Mouse (Mus musculus) layer of hippocampus, adult 9-11 months (tissue): ENCODE measurements around the gene Chd3.
"Not testable (repeated sequence)": the region's sequence is repeated elsewhere in the genome, so short reads cannot be mapped to it uniquely, and the experiment has no call there.

Experiments
- DNase-seq: peaks from one replicate; pipeline ENCODE4 v3.0.0; 2022

The Chd3 gene

GRCm38 (mm10) chr11:69318000-69318399 lies 51.2 kb downstream of the Chd3 start:
- DNase-seq, result not testable (repeated sequence)

GRCm38 (mm10) chr11:69316361-69316760 lies 52.8 kb downstream of the Chd3 start:
- DNase-seq, result no peak

- DNase-seq, result no peak
Measured at GRCm38 (mm10) chr11:69311266-69311665, 57.9 kb downstream of the Chd3 start.

GRCm38 (mm10) chr11:69306039-69306438 lies 63.2 kb downstream of the Chd3 start:
- no peak for DNase-seq

- DNase-seq, result no peak
Measured at GRCm38 (mm10) chr11:69305291-69305690, 63.9 kb downstream of the Chd3 start.

GRCm38 (mm10) chr11:69302817-69303216 lies 66.4 kb downstream of the Chd3 start:
- DNase-seq, result no peak

- no peak for DNase-seq
Measured at GRCm38 (mm10) chr11:69298231-69298630, 71.0 kb downstream of the Chd3 start.

GRCm38 (mm10) chr11:69297799-69298198 lies 71.4 kb downstream of the Chd3 start:
- DNase-seq, result no peak

GRCm38 (mm10) chr11:69295286-69295685 lies 73.9 kb downstream of the Chd3 start:
- no peak for DNase-seq
